Mouse (Mus musculus) myocyte (in vitro differentiated cells): ENCODE measurements around the gene Slc8a1. TPM values are rescaled to one million over a fixed set of nuclear protein-coding genes. Genes with fewer than 3 reads are reported as not detected.
A peak's percentile ranks its signal among the peaks of the same experiment; 100 is the strongest.

Experiments
- H3K27me3 ChIP-seq: one replicate; pipeline ENCODE4 v1.6.1; 2011; ENCODE audit not compliant: control insufficient read depth, insufficient read depth, insufficient read length
- H3K36me3 ChIP-seq: one replicate; pipeline ENCODE4 v1.6.1; 2011; ENCODE audit not compliant: control insufficient read depth, insufficient read depth
- H3K4me2 ChIP-seq: one replicate; pipeline ENCODE4 v1.6.1; 2011; ENCODE audit warnings: low read depth, control low read depth
- H3K4me3 ChIP-seq: one replicate; pipeline ENCODE4 v1.5.1; 2011; ENCODE audit warnings: mild to moderate bottlenecking, control low read depth, moderate library complexity
- H3K79me2 ChIP-seq: one replicate; pipeline ENCODE4 v1.6.1; 2011; ENCODE audit not compliant: control insufficient read depth, insufficient read depth
- H3ac ChIP-seq: one replicate; pipeline ENCODE4 v1.6.1; 2011; ENCODE audit not compliant: control insufficient read depth, insufficient read length
- CEBPB ChIP-seq: IDR thresholded peaks from 2 replicates; pipeline ENCODE4 v1.6.1; 2011; ENCODE audit warnings: mild to moderate bottlenecking, moderate library complexity; ENCODE audit not compliant: poor library complexity, insufficient read depth, severe bottlenecking
- E2F4 ChIP-seq: IDR thresholded peaks from one replicate; pipeline ENCODE4 v1.6.1; 2011; ENCODE audit warnings: mild to moderate bottlenecking, control low read depth, moderate library complexity; ENCODE audit not compliant: insufficient read depth
- MAX ChIP-seq: IDR thresholded peaks from one replicate; pipeline ENCODE4 v1.6.1; 2011; ENCODE audit warnings: low read depth, mild to moderate bottlenecking, control low read depth
- MYOD1 ChIP-seq, 3 experiments: IDR thresholded peaks; one replicate each; pipeline ENCODE4 v1.6.1; 2011; ENCODE audit warnings: control low read depth in 2 of 3, low read depth in 2 of 3, mild to moderate bottlenecking in 2 of 3, moderate library complexity in 1 of 3; ENCODE audit not compliant: insufficient read length in 2 of 3, control insufficient read depth in 1 of 3
- MYOG ChIP-seq, 3 experiments: IDR thresholded peaks; one replicate each; pipeline ENCODE4 v1.6.1; 2011; ENCODE audit warnings: control low read depth in 2 of 3, low read depth in 2 of 3, mild to moderate bottlenecking in 2 of 3; ENCODE audit not compliant: insufficient read length in 2 of 3, control insufficient read depth in 1 of 3, insufficient read depth in 1 of 3
- POLR2A ChIP-seq: IDR thresholded peaks from one replicate; pipeline ENCODE4 v1.6.1; 2011; ENCODE audit warnings: low read depth, mild to moderate bottlenecking, control low read depth, moderate library complexity; ENCODE audit not compliant: insufficient read length
- POLR2AphosphoS2 ChIP-seq: IDR thresholded peaks from one replicate; pipeline ENCODE4 v1.6.1; 2011; ENCODE audit warnings: low read depth, control low read depth; ENCODE audit not compliant: insufficient read length
- REST ChIP-seq: IDR thresholded peaks from one replicate; pipeline ENCODE4 v1.6.1; 2011; ENCODE audit warnings: mild to moderate bottlenecking, control low read depth, moderate library complexity; ENCODE audit not compliant: insufficient read depth, insufficient read length
- SRF ChIP-seq: IDR thresholded peaks from one replicate; pipeline ENCODE4 v1.6.1; 2011; ENCODE audit warnings: low read depth; ENCODE audit not compliant: control insufficient read depth, insufficient read length
- TCF12 ChIP-seq: IDR thresholded peaks from one replicate; pipeline ENCODE4 v1.6.1; 2011; ENCODE audit warnings: mild to moderate bottlenecking, control low read depth; ENCODE audit not compliant: poor library complexity, insufficient read depth, severe bottlenecking
- TCF3 ChIP-seq: IDR thresholded peaks from one replicate; pipeline ENCODE4 v1.6.1; 2011; ENCODE audit warnings: low read depth, control low read depth; ENCODE audit not compliant: insufficient read length
- USF1 ChIP-seq: IDR thresholded peaks from one replicate; pipeline ENCODE4 v1.6.1; 2011; ENCODE audit warnings: low read depth, mild to moderate bottlenecking, control low read depth, moderate library complexity
- polyA plus RNA-seq: library from polyadenylated mRNA; unstranded; fragments of >200 nt; fragmentation: generic; extraction: Trizol; gene quantifications from one replicate; pipeline ENCODE4 v1.2.1, GENCODE M21; 2012; ENCODE audit warnings: missing spikeins

Gene Slc8a1
- polyA plus RNA-seq, 1 experiment: 3.0 TPM

DNA sequence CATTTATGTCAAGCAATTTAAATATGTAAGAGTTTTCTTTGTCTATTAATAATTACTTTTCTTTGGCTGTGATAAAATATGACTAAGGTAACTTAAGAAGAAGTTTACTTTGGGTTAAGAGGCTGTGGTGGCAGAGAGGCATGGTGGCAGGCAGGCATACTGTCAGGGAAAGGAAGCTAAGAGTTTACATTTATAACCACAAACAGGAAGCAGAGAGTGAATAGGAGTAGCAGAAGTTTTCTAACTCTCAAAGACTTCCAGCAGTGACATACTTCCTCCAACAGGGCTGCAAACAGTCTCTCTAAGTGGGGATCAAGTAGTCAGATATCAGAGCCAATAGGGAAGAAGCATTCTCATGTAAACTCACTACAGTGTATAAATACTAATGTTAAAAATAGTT lies 58.6 kb downstream of the Slc8a1 start:
- no peaks in the 10 kb centered on the region for H3K79me2 ChIP-seq
- H3K4me2 ChIP-seq: no peak overlapping the region
- no peaks in the 10 kb centered on the region for H3K36me3 ChIP-seq
- TF ChIP-seq CEBPB (no peak), USF1 (no peak), POLR2AphosphoS2 (no peak), POLR2A (no peak), TCF12 (no peak), MYOD1 (IDR thresholded peaks at IDR 0.05; ENCODE audit: control insufficient read depth in 1 of 3, insufficient read length in 2 of 3, low read depth in 2 of 3) (no peak), SRF (no peak), TCF3 (no peak), REST (no peak), E2F4 (no peak), MAX (no peak), MYOG (IDR thresholded peaks at IDR 0.05; ENCODE audit: control insufficient read depth in 1 of 3, insufficient read depth in 1 of 3, insufficient read length in 2 of 3, low read depth in 2 of 3) (no peak)
- no peak overlapping the region for H3ac ChIP-seq
- no peaks in the 10 kb centered on the region for H3K27me3 ChIP-seq
- no peak overlapping the region for H3K4me3 ChIP-seq

DNA sequence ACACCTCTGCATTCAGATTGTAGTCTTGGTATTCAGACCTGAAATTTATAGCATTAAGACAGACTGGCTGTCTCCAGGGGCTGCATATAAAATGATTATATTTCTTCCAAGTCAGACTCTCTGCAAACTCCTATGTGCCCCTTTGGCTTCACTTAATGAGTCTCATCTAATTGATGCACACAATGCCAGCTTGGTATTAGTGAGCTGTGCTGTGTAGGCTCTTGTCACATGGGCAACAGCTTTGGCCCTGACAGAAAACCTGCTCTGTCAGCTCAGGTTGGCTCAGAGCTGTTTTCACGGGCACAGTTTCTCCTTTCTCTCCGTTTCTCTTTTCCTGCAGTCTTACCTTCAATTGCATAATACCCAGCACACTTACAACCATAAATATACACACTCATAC lies 60.7 kb downstream of the Slc8a1 start:
- H3K79me2 ChIP-seq: no peaks in the 10 kb centered on the region
- TF ChIP-seq REST (no peak), POLR2AphosphoS2 (no peak), CEBPB (no peak), MYOD1 (IDR thresholded peaks at IDR 0.05; ENCODE audit: control insufficient read depth in 1 of 3, insufficient read length in 2 of 3, low read depth in 2 of 3) (no peak)
- H3K4me2 ChIP-seq: no peak overlapping the region
- H3ac ChIP-seq: no peak overlapping the region
- no peaks in the 10 kb centered on the region for H3K27me3 ChIP-seq
- no peaks in the 10 kb centered on the region for H3K36me3 ChIP-seq
- no peak overlapping the region for H3K4me3 ChIP-seq

DNA sequence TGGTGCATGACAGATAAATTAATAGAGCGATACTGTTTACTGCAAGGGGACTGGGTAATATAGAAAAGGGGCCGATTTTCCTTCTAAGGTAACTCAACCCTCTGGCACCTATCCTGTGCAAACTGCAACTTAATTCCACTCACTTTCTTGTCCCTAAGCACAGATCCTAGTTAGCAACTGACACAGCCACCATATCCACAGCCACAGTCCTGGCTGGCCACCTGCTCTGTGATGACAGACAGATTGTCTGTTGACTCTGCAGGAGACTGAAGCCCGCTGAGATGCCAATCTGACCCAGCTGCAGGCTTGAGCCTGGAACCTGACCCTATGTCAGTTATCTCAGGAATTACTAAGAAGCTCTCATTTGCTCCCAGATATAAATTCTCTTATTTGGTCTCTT lies 62.0 kb downstream of the Slc8a1 start:
- Histone ChIP-seq H3K27me3 (no peaks in the 10 kb centered on the region), H3K4me3 (no peak overlapping the region), H3K79me2 (no peaks in the 10 kb centered on the region), H3ac (no peak overlapping the region), H3K4me2 (peak overlapping the region; percentile 16), H3K36me3 (no peaks in the 10 kb centered on the region)
- TF ChIP-seq MAX (no peak), E2F4 (no peak), MYOD1 (IDR thresholded peaks at IDR 0.05; ENCODE audit: control insufficient read depth in 1 of 3, insufficient read length in 2 of 3, low read depth in 2 of 3) (peak; percentile 80 to 97 (median 96)), MYOG (IDR thresholded peaks at IDR 0.05; ENCODE audit: control insufficient read depth in 1 of 3, insufficient read depth in 1 of 3, insufficient read length in 2 of 3, low read depth in 2 of 3) (peak in 2 of 3 experiments; percentile 16 to 84), POLR2A (no peak), POLR2AphosphoS2 (no peak), SRF (no peak), REST (no peak), USF1 (no peak), TCF12 (no peak), TCF3 (peak; percentile 49), CEBPB (no peak)

DNA sequence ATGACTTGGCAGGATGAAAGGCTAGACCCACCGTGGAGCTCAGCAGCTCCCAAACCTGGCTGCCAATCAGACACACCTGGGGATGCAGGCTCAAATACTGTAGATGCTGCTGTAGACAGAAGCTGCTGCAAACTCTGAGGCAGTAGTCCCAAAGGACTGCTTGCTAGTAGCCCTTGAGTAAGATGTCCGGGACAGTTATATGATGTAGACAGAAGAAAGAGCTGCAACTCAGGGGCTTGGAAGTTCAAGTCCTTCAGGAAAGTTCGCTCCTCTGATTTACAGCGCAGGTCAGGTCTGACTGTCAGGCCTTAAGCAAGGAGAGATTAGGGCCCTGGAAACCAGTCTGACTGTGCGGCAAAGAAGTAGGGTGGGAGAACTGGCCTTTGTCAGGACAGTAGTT lies 66.9 kb downstream of the Slc8a1 start:
- Histone ChIP-seq H3K79me2 (no peaks in the 10 kb centered on the region), H3K36me3 (no peaks in the 10 kb centered on the region), H3K4me3 (no peak overlapping the region), H3K27me3 (no peaks in the 10 kb centered on the region), H3K4me2 (no peak overlapping the region), H3ac (no peak overlapping the region)
- TF ChIP-seq CEBPB: no peak
- no peak for TF ChIP-seq MAX
- TF ChIP-seq TCF12: no peak
- no peak for TF ChIP-seq POLR2A
- TF ChIP-seq REST: no peak
- TF ChIP-seq POLR2AphosphoS2: no peak
- no peak for TF ChIP-seq TCF3
- TF ChIP-seq E2F4: no peak
- TF ChIP-seq MYOD1 (IDR thresholded peaks at IDR 0.05; ENCODE audit: control insufficient read depth in 1 of 3, insufficient read length in 2 of 3, low read depth in 2 of 3): no peak
- no peak for TF ChIP-seq MYOG (IDR thresholded peaks at IDR 0.05; ENCODE audit: control insufficient read depth in 1 of 3, insufficient read depth in 1 of 3, insufficient read length in 2 of 3, low read depth in 2 of 3)
- no peak for TF ChIP-seq USF1
- TF ChIP-seq SRF: no peak

DNA sequence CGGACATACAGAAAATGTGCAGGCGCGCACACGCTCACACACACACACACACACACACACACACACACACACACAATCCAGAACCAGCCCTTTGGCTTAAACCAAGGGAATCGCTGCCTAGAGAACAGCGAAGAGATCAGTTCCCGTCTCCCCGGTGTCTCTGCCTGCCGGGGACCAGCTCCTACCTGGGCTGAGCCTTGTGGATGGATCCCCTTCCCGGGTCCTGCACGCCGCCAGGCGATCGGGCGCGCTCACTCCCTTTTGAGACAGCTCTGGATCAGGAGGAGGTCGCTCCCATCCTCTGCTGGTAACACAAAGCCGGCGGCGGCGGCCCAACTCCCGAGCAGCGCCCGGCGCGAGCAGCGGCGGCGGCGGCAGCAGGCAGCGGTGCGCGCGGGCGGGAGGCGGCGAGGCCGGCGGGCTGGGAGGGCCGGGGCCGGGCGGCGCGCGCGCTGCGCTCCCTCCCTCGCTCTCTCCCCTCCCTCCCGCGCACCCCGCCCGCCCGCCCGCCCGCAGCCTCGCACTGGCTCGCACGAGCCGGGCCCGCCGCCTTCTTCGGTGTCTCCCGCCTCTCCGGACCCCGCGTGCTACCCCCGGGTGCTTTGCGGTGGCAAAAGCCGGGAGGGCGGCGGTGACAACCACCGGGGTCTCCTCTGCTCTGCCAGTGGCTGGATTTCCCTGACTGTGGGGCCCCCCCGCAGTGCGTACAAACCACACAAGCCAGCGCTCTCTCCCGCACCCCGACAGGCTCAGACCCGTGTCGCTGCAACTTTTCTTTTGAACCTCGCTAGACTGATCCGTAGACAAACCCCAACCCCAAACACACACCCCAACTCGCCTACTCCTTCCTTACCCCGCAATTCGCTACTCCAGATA lies 68.1 kb downstream of the Slc8a1 start:
- Histone ChIP-seq H3K36me3 (no peaks in the 10 kb centered on the region), H3K27me3 (no peaks in the 10 kb centered on the region), H3ac (peak overlapping the region; percentile 29), H3K79me2 (no peaks in the 10 kb centered on the region), H3K4me2 (peak overlapping the region; percentile 81), H3K4me3 (peak overlapping the region; percentile 68)
- no peak for TF ChIP-seq MAX
- TF ChIP-seq POLR2A: peak; percentile 57
